ENCODE assay signal across 8 mouse cellular contexts in the genomic region with DNA sequence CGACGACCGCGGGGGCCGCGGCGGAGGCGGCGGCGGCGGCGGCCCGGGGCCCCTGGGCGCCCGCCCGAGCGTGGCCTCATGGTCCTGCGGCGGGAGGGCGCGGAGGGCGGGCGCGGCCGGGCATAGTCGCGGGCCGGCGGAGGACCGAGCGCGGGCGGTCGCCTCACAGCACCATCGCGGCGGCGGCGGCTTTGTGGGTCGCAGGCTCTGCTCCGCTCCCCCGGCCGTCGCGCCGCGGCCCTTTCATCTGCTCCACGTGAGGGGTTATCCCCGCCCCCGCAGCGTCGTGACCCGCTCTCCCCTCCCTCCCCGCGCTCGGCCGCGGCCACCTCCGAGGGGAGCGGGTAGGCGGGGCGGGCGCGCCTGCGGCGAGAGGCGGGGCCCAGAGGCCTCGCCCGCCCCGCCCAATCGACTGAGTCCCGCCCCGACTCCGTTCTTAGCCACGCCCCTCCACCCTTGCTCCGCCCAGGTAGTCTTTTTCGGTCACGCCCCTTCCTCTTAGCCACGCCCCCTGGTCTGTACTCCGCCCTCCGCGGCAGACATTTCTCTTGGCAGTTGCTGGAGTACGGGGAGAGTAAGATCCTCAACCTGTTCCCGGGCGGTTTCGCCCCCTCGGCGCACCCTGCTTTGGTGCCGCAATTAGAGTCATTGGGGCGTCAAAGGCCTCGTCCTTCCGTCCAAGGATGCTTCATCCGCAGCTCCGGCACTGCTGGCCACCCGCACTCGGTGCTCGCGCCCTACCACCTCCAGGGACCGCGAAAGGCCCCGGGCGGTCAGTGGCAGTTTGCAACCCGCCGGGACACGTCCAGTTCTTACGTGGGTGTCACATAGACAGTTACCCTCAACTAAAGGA. TPM values are rescaled to one million over a fixed set of nuclear protein-coding genes. Genes with fewer than 3 reads are reported as not detected.
DNase-seq lines count a peak whose midpoint lies in the region; ATAC-seq and TF ChIP-seq lines count a peak whose summit lies in the region.

Gene Znrf3 (minus strand): TSS at position 249 of the 853 bp plus-strand sequence.

- no peaks in the 10 kb centered on the region for H3K9me3 ChIP-seq in hindbrain, embryonic 15.5 days

- peak within 1 kb of the TSS; percentile 89 for H3K4me3 ChIP-seq in hindbrain, embryonic 15.5 days

- no peak for TF ChIP-seq CTCF in Patski (IDR thresholded peaks at IDR 0.05)

- under 1% methylated on average over 44 of the region's 106 CpGs for WGBS in hindbrain, embryonic 15.5 days

- POLR2A ChIA-PET in Patski (lab: Charles Lee), result no interaction called here

- peak; percentile 70 for DNase-seq in Patski (ENCODE audit: low read depth, low spot score)
- peak; percentile 96 to 97 for DNase-seq in cerebellum, postnatal 14 days
- peak; percentile 85 to 92 for DNase-seq in frontal cortex, postnatal 25 days (ENCODE audit: low spot score in 2 of 2)
- DNase-seq in left cerebral cortex, adult 11 months (ENCODE audit: low spot score), result peak; percentile 85
- DNase-seq in lung, postnatal 4 days, result peak; percentile 95 to 97
- DNase-seq in retina, postnatal 7 days (ENCODE audit: low read depth, low spot score), result peak; percentile 87
- peak; percentile 90 for DNase-seq in urinary bladder, adult 2 months (ENCODE audit: low spot score)

- peak within 1 kb of the TSS; percentile 78 for H3K9ac ChIP-seq in hindbrain, embryonic 15.5 days

- H3K4me1 ChIP-seq in hindbrain, embryonic 15.5 days (replicated peaks), result peaks cover 23% of the 10 kb centered on the region

- no peaks in the 10 kb centered on the region for H3K36me3 ChIP-seq in hindbrain, embryonic 15.5 days

- CTCF ChIA-PET in Patski (lab: Charles Lee), result no interaction called here

- in situ Hi-C loops in Patski (cut with MboI; ENCODE audit: low pct_unique_long_range_greater_than_20kb), result no loop called here

- no peaks in the 10 kb centered on the region for H3K27me3 ChIP-seq in Patski
- no peaks in the 10 kb centered on the region for H3K27me3 ChIP-seq in hindbrain, embryonic 15.5 days

- H3K4me2 ChIP-seq in hindbrain, embryonic 15.5 days, result peak within 1 kb of the TSS; percentile 87

- H3K27ac ChIP-seq in hindbrain, embryonic 15.5 days (replicated peaks), result peak within 1 kb of the TSS; percentile 72

- ATAC-seq in Patski, result peak; percentile 59
- peak; percentile 94 for ATAC-seq in hindbrain, embryonic 15.5 days (ENCODE audit: low FRiP score, low read depth)

RNA-seq across cellular contexts. Expression of gene Znrf3, which starts in this region (rescaled TPM):
- 10.7 TPM for polyA plus RNA-seq in Patski (2021)
- polyA plus RNA-seq in hindbrain, embryonic 15.5 days (2015; fragmentation: Nextera tagmentation; extraction: Ambion mirVana), result 7.0 and 8.0 TPM in 2 replicates
- 5.3 and 10.1 TPM in 2 replicates for polyA plus RNA-seq in urinary bladder, adult 2 months (2012; rRNA removed)

Comparison
In these comparisons a context has a peak if more than half of its experiments do, and no peak if none do; other contexts are left out.
1. Peak in every context shown above with its lines: DNase-seq, ATAC-seq, H3K4me3 ChIP-seq and H3K27ac ChIP-seq.